Mouse (Mus musculus): ENCODE results near the gene Brsk1. TPM values are rescaled to one million over a fixed set of nuclear protein-coding genes. Genes with fewer than 3 reads are reported as not detected.

Gene Brsk1
- total RNA-seq, 2 experiments from 2014 or later = 330 to 348 TPM

Other genes with a start within 250 kb of the Brsk1 start
- gene Rdh13, start 245.0 kb upstream of the Brsk1 start, total RNA-seq (2021) = 10 to 100 TPM; 23.3 to 27.8 TPM
- 1 to 10 TPM; 5.3 to 5.7 TPM for gene Eps8l1, start 229.9 kb upstream of the Brsk1 start, total RNA-seq (2021)
- 100 to 1,000 TPM; 128 to 167 TPM for gene Ppp1r12c, start 188.9 kb upstream of the Brsk1 start, total RNA-seq (2021)
- 1 to 10 TPM; 1.5 to 1.9 TPM for gene Tnnt1, start 174.2 kb upstream of the Brsk1 start, total RNA-seq (2021)
- gene Tnni3, start 166.4 kb upstream of the Brsk1 start, total RNA-seq (2021) = under 1 TPM in 1 of 2 experiments, not detected in 1; 0.44 TPM
- gene Dnaaf3, start 158.2 kb upstream of the Brsk1 start, total RNA-seq (2021) = under 1 TPM; 0.34 to 0.38 TPM
- gene Syt5, start 143.1 kb upstream of the Brsk1 start, total RNA-seq (2021) = 100 to 1,000 TPM; 213 to 232 TPM
- under 1 TPM; 0.27 to 0.42 TPM for gene Ptprh, start 86.6 kb upstream of the Brsk1 start, total RNA-seq (2021)
- gene Tmem86b, start 59.2 kb upstream of the Brsk1 start, total RNA-seq (2021) = 10 to 100 TPM; 12.5 to 17.3 TPM
- gene Ppp6r1, start 31.6 kb upstream of the Brsk1 start, total RNA-seq (2021) = 100 to 1,000 TPM; 126 to 135 TPM
- gene Hspbp1, start 5.5 kb upstream of the Brsk1 start, total RNA-seq (2021) = 10 to 100 TPM; 89.0 to 91.9 TPM
- not detected for gene Tmem150b, start 34.6 kb downstream of the Brsk1 start, total RNA-seq (2021)
- 10 to 100 TPM; 23.5 to 34.3 TPM for gene Kmt5c, start 49.5 kb downstream of the Brsk1 start, total RNA-seq (2021)
- gene Cox6b2, start 62.5 kb downstream of the Brsk1 start, total RNA-seq (2021) = 1 to 10 TPM; 5.2 to 6.1 TPM
- gene Fam71e2, start 80.7 kb downstream of the Brsk1 start, total RNA-seq (2021) = not detected
- under 1 TPM; 0.27 to 0.49 TPM for gene Il11, start 92.3 kb downstream of the Brsk1 start, total RNA-seq (2021)
- not detected for gene Tmem190, start 92.3 kb downstream of the Brsk1 start, total RNA-seq (2021)
- gene Tmem238, start 99.1 kb downstream of the Brsk1 start, total RNA-seq (2021) = 1 to 10 TPM; 2.2 to 2.6 TPM
- gene Rpl28, start 102.3 kb downstream of the Brsk1 start, total RNA-seq (2021) = 100 to 1,000 TPM; 484 to 506 TPM
- gene Ube2s, start 122.0 kb downstream of the Brsk1 start, total RNA-seq (2021) = 100 to 1,000 TPM in 1 of 2 experiments, 10 to 100 TPM in 1; 97.7 to 112 TPM
- 100 to 1,000 TPM; 132 to 182 TPM for gene Shisa7, start 154.1 kb downstream of the Brsk1 start, total RNA-seq (2021)
- gene Isoc2b, start 179.7 kb downstream of the Brsk1 start, total RNA-seq (2021) = 1 to 10 TPM; 5.6 to 6.0 TPM
- gene Isoc2a, start 186.5 kb downstream of the Brsk1 start, total RNA-seq (2021) = 10 to 100 TPM; 11.2 to 12.4 TPM
- under 1 TPM; 0.27 to 0.38 TPM for gene Gm36210, start 215.9 kb downstream of the Brsk1 start, total RNA-seq (2021)
- gene Zfp628, start 224.6 kb downstream of the Brsk1 start, total RNA-seq (2021) = 10 to 100 TPM; 13.4 to 14.3 TPM
- gene Nat14, start 231.4 kb downstream of the Brsk1 start, total RNA-seq (2021) = 100 to 1,000 TPM; 109 to 112 TPM
- gene Ssc5d, start 235.2 kb downstream of the Brsk1 start, total RNA-seq (2021) = 1 to 10 TPM; 1.4 to 2.3 TPM

All from layer of hippocampus, postnatal 25 days (tissue).